Mouse (Mus musculus) hindbrain, embryonic 10.5 days (tissue): ENCODE measurements at regions not wholly inside any gene's neighbourhood (a gene's known extent, or its start where the extent isn't known, plus 50 kb on each side); places are given as distances from the start of the nearest gene placed in this dataset.
"Not testable (repeated sequence)": the region's sequence is repeated elsewhere in the genome, so short reads cannot be mapped to it uniquely, and the experiment has no call there.

Source experiments
- DNase-seq: peaks from one replicate; pipeline ENCODE4 v3.0.0-alpha.2; 2017; ENCODE audit warnings: low spot score
- H3K27ac ChIP-seq: fragments of 300-500 bp; sonication (generic); 2 replicates; pipeline ENCODE4 v1.5.1; 2016; ENCODE audit warnings: mild to moderate bottlenecking, moderate library complexity
- H3K27me3 ChIP-seq: fragments of 300-500 bp; sonication (generic); 2 replicates; pipeline ENCODE4 v1.6.1; 2016; ENCODE audit warnings: mild to moderate bottlenecking; ENCODE audit not compliant: poor library complexity, insufficient read depth, severe bottlenecking
- H3K36me3 ChIP-seq: fragments of 300-500 bp; sonication (generic); 2 replicates; pipeline ENCODE4 v1.6.1; 2016; ENCODE audit warnings: mild to moderate bottlenecking, moderate library complexity
- H3K4me1 ChIP-seq: fragments of 300-500 bp; sonication (generic); replicated peaks from 2 replicates; pipeline ENCODE4 v1.6.1; 2016; ENCODE audit warnings: mild to moderate bottlenecking
- H3K4me3 ChIP-seq: fragments of 300-500 bp; sonication (generic); 2 replicates; pipeline ENCODE4 v1.5.1; 2016; ENCODE audit warnings: mild to moderate bottlenecking, moderate library complexity
- H3K9me3 ChIP-seq: fragments of 300-500 bp; sonication (generic); 2 replicates; pipeline ENCODE4 v1.6.1; 2016; ENCODE audit warnings: mild to moderate bottlenecking, moderate library complexity
- WGBS: fragments of 180-500 bp; shearing (Covaris S2); methylation state at CpG from one replicate; pipeline ENCODE4 v1.1.7; 2016; 5-methylcytosine and 5-hydroxymethylcytosine counted together

DNA sequence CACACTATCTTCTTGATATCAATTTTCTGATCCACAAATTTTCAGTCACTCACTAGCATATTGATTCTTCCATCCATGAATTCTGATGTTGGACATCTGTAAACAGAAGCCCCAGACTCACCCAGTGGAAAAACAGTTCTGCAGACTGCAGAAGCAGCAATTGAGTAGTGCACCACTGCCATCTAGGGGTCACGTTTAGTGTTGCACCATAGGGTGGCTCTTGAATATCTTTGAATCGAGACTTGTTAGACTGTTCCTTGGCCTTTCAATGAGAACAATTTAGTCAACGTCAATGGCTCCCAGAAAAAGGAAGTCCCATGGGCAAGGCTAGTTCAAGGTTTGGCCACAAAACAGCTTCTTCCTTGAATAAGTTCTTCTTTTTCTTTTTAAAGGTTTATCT is 828.1 kb downstream of the Gm10330 start:
- not testable (repeated sequence) for H3K27ac ChIP-seq, H3K4me1 ChIP-seq, DNase-seq, H3K27me3 ChIP-seq, H3K9me3 ChIP-seq, H3K36me3 ChIP-seq, H3K4me3 ChIP-seq
- WGBS: 47% methylated on average over 3 of the region's 3 CpGs

DNA sequence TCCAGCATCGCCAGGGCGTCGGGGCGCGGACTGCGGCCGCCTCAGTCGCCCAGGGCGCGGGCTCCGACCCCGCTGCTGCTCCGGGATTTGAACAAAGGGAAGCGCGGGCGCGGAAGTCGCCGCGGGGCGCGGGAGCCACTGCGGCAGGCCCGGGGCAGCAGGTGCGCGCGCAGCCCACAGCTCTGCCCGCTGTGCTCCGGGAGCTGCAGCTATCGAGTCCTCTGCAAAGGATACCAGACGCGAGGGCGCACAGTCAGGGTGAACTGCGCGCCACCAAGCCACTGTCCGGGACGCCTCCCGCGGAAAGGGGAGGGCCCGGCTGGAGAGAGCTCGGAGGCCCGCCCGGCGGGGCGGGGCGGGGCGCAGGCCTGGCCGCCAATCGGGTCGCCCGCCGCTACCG is 873.9 kb downstream of the Gm10330 start:
- H3K27me3 ChIP-seq, H3K9me3 ChIP-seq, H3K36me3 ChIP-seq, H3K4me1 ChIP-seq: not testable (repeated sequence)
- peak; percentile 73 for DNase-seq
- H3K27ac ChIP-seq: peak overlapping the region; percentile 87
- under 1% methylated on average over 52 of the region's 53 CpGs for WGBS
- H3K4me3 ChIP-seq: peak overlapping the region; percentile 64
